In genomic region chr14:122340141-122340540, GRCm38 (mm10) we compare ENCODE assay signal across 23 mouse cellular contexts.
"Had no signal": no experiment of that assay in that cellular context is flagged by ENCODE, and none has a peak within 500 bp of the region (broad histone marks: within the 10 kb centered on the region; RNA-seq: fewer than 3 reads in every experiment).

No protein-coding gene starts in this region.

- DNase-seq: kidney, postnatal 10 days; kidney, postnatal 36 days; layer of hippocampus, postnatal 36 days; left cerebral cortex, postnatal 4 days; lung, adult 18-20 months; lung, postnatal 14 days; lung, postnatal 4 days; midbrain, embryonic 14.5 days; right cerebral cortex, adult 18-20 months; right cerebral cortex, postnatal 14 days; right cerebral cortex, postnatal 4 days; thymus, adult 2 months; thymus, postnatal 14 days; thymus, postnatal 4 days had no signal

- H3K4me1 ChIP-seq: kidney, embryonic 15.5 days; limb, embryonic 15.5 days; liver, embryonic 15.5 days; neural tube, embryonic 12.5 days had no signal

- H3K27me3 ChIP-seq: kidney, embryonic 15.5 days; limb, embryonic 12.5 days; limb, embryonic 15.5 days; liver, embryonic 15.5 days; neural tube, embryonic 12.5 days; neural tube, embryonic 15.5 days had no signal

- H3K27ac ChIP-seq: kidney, embryonic 15.5 days; limb, embryonic 12.5 days; limb, embryonic 15.5 days; liver, embryonic 15.5 days; neural tube, embryonic 12.5 days; neural tube, embryonic 15.5 days; stomach, postnatal 0 days had no signal

- H3K9ac ChIP-seq: kidney, embryonic 15.5 days; limb, embryonic 12.5 days; limb, embryonic 15.5 days; liver, embryonic 15.5 days; neural tube, embryonic 12.5 days; neural tube, embryonic 15.5 days had no signal

- H3K36me3 ChIP-seq: kidney, embryonic 15.5 days; limb, embryonic 12.5 days; limb, embryonic 15.5 days; liver, embryonic 15.5 days; neural tube, embryonic 12.5 days; neural tube, embryonic 15.5 days had no signal

- H3K9me3 ChIP-seq: kidney, embryonic 15.5 days; limb, embryonic 12.5 days; limb, embryonic 15.5 days; liver, embryonic 15.5 days; neural tube, embryonic 12.5 days; neural tube, embryonic 15.5 days had no signal

- H3K4me2 ChIP-seq: kidney, embryonic 15.5 days; limb, embryonic 12.5 days; limb, embryonic 15.5 days; liver, embryonic 11.5 days; liver, embryonic 15.5 days; midbrain, embryonic 11.5 days; neural tube, embryonic 12.5 days; neural tube, embryonic 15.5 days had no signal

- H3K4me3 ChIP-seq: kidney, embryonic 15.5 days; limb, embryonic 12.5 days; limb, embryonic 15.5 days; liver, embryonic 15.5 days; neural tube, embryonic 12.5 days; neural tube, embryonic 15.5 days had no signal
